Mouse (Mus musculus): ENCODE measurements at regions not wholly inside any gene's neighbourhood (a gene's known extent, or its start where the extent isn't known, plus 50 kb on each side); places are given as distances from the start of the nearest gene placed in this dataset.
"Not testable (repeated sequence)": the region's sequence is repeated elsewhere in the genome, so short reads cannot be mapped to it uniquely, and the experiment has no call there.

GRCm38 (mm10) chr13:80695549-80696150 lies 187.5 kb upstream of the Arrdc3 start:
- H3K9ac ChIP-seq, result no peak overlapping the region
- H3K27me3 ChIP-seq, result no peaks in the 10 kb centered on the region
- no peak overlapping the region for H3K4me3 ChIP-seq
- WGBS, result 59% methylated on average over 1 of the region's 1 CpGs
- no peak overlapping the region for H3K27ac ChIP-seq
- no peak overlapping the region for H3K4me2 ChIP-seq
- no peaks in the 10 kb centered on the region for H3K36me3 ChIP-seq
- no peaks in the 10 kb centered on the region for H3K4me1 ChIP-seq
- H3K9me3 ChIP-seq, result no peaks in the 10 kb centered on the region
- ATAC-seq (ENCODE audit: insufficient number of reproducible peaks, insufficient read depth, low FRiP score, low TSS enrichment, low read depth), result no peak

GRCm38 (mm10) chr13:80709531-80710306 lies 173.5 kb upstream of the Arrdc3 start:
- WGBS, result 18% methylated on average over 9 of the region's 9 CpGs
- ATAC-seq (ENCODE audit: insufficient number of reproducible peaks, insufficient read depth, low FRiP score, low TSS enrichment, low read depth), result no peak
- Histone ChIP-seq H3K9me3 (no peaks in the 10 kb centered on the region), H3K4me3 (no peak overlapping the region), H3K4me1 (peaks cover 10% of the 10 kb centered on the region), H3K4me2 (peak overlapping the region; percentile 36), H3K9ac (no peak overlapping the region), H3K27ac (peak overlapping the region; percentile 8; the same call in 1 of the 2 replicates), H3K27me3 (0 out of 2 replicates have a peak, but pooled peaks cover 3% of the 10 kb centered on the region), H3K36me3 (no peaks in the 10 kb centered on the region)

GRCm38 (mm10) chr13:80719313-80719712 lies 163.9 kb upstream of the Arrdc3 start:
- Histone ChIP-seq H3K4me2 (no peak overlapping the region), H3K4me3 (no peak overlapping the region), H3K9ac (no peak overlapping the region), H3K9me3 (no peaks in the 10 kb centered on the region), H3K36me3 (no peaks in the 10 kb centered on the region), H3K4me1 (no peaks in the 10 kb centered on the region), H3K27ac (no peak overlapping the region), H3K27me3 (no peaks in the 10 kb centered on the region)
- WGBS, result 46% methylated on average over 3 of the region's 3 CpGs
- no peak for ATAC-seq (ENCODE audit: insufficient number of reproducible peaks, insufficient read depth, low FRiP score, low TSS enrichment, low read depth)

- Histone ChIP-seq H3K4me3 (no peak overlapping the region), H3K4me2 (no peak overlapping the region), H3K9ac (no peak overlapping the region), H3K36me3 (no peaks in the 10 kb centered on the region), H3K4me1 (no peaks in the 10 kb centered on the region), H3K27me3 (no peaks in the 10 kb centered on the region), H3K27ac (no peak overlapping the region), H3K9me3 (no peaks in the 10 kb centered on the region)
- ATAC-seq (ENCODE audit: insufficient number of reproducible peaks, insufficient read depth, low FRiP score, low TSS enrichment, low read depth), result no peak
- 44% methylated on average over 4 of the region's 4 CpGs for whole genome bisulfite sequencing
Measured at GRCm38 (mm10) chr13:80723215-80724006, 159.8 kb upstream of the Arrdc3 start.

- no peak for ATAC-seq (ENCODE audit: insufficient number of reproducible peaks, insufficient read depth, low FRiP score, low TSS enrichment, low read depth)
- WGBS, result 90% methylated on average over 5 of the region's 5 CpGs
Measured at GRCm38 (mm10) chr13:80729202-80729601, 154.0 kb upstream of the Arrdc3 start.

GRCm38 (mm10) chr13:80745991-80746390 lies 137.2 kb upstream of the Arrdc3 start:
- no peak for ATAC-seq (ENCODE audit: insufficient number of reproducible peaks, insufficient read depth, low FRiP score, low TSS enrichment, low read depth)
- H3K4me1 ChIP-seq, result peaks cover under 1% of the 10 kb centered on the region; the same call in 1 of the 2 replicates
- H3K9me3 ChIP-seq, result no peaks in the 10 kb centered on the region
- H3K27me3 ChIP-seq, result peaks cover 9% of the 10 kb centered on the region
- 75% methylated on average over 2 of the region's 2 CpGs for WGBS
- H3K36me3 ChIP-seq, result no peaks in the 10 kb centered on the region
- H3K4me3 ChIP-seq, result no peak overlapping the region
- H3K9ac ChIP-seq, result no peak overlapping the region
- H3K27ac ChIP-seq, result no peak overlapping the region
- H3K4me2 ChIP-seq, result no peak overlapping the region

More at GRCm38 (mm10) chr13:80729202-80729601, 154.0 kb upstream of the Arrdc3 start:
- H3K27me3 ChIP-seq, result no peaks in the 10 kb centered on the region
- no peaks in the 10 kb centered on the region for H3K9me3 ChIP-seq
- H3K27ac ChIP-seq, result no peak overlapping the region
- H3K36me3 ChIP-seq, result no peaks in the 10 kb centered on the region
- no peak overlapping the region for H3K4me3 ChIP-seq
- H3K9ac ChIP-seq, result no peak overlapping the region
- no peaks in the 10 kb centered on the region for H3K4me1 ChIP-seq
- H3K4me2 ChIP-seq, result no peak overlapping the region

GRCm38 (mm10) chr13:80747022-80747421 lies 136.2 kb upstream of the Arrdc3 start:
- 48% methylated on average over 6 of the region's 6 CpGs for WGBS
- not testable (repeated sequence) for H3K27me3 ChIP-seq

More at GRCm38 (mm10) chr13:80747022-80747421, 136.2 kb upstream of the Arrdc3 start:
- not testable (repeated sequence) for H3K4me2 ChIP-seq; H3K4me1 ChIP-seq; H3K4me3 ChIP-seq; H3K9me3 ChIP-seq; H3K27ac ChIP-seq; H3K36me3 ChIP-seq; H3K9ac ChIP-seq; ATAC-seq (ENCODE audit: insufficient number of reproducible peaks, insufficient read depth, low FRiP score, low TSS enrichment, low read depth)
